Mouse (Mus musculus): Measurements from ENCODE around the gene F13b.

- no peak for TF ChIP-seq EP300 (IDR thresholded peaks at IDR 0.05)
- no peak for TF ChIP-seq CTCF (IDR thresholded peaks at IDR 0.05)
Observed at GRCm38 (mm10) chr1:139496212-139496611, 5.3 kb upstream of the F13b start.
